Mouse (Mus musculus) lung, postnatal 0 days (tissue): ENCODE data around the gene Ift140. TPM values are rescaled to one million over a fixed set of nuclear protein-coding genes. Genes with fewer than 3 reads are reported as not detected.

Source experiments
- ATAC-seq: fragments of 200-750 bp; cut with Nextera tagmentation; 2 replicates; pipeline ENCODE4 v1.8.0; 2017; ENCODE audit warnings: moderate library complexity
- DNase-seq: peaks from one replicate; pipeline ENCODE4 v3.0.0-alpha.2; 2016; ENCODE audit warnings: low spot score
- H3K27ac ChIP-seq: fragments of 300-500 bp; sonication (generic); 2 replicates; pipeline ENCODE4 v1.5.1; 2014; ENCODE audit warnings: antibody characterized with exemption, mild to moderate bottlenecking, low read length, mixed read lengths
- H3K27me3 ChIP-seq: fragments of 300-500 bp; sonication (generic); replicated peaks from 2 replicates; pipeline ENCODE4 v1.6.1; 2014; ENCODE audit warnings: low read length, mixed read lengths; ENCODE audit not compliant: insufficient read depth
- H3K36me3 ChIP-seq: fragments of 300-500 bp; sonication (generic); 2 replicates; pipeline ENCODE4 v1.6.1; 2014; ENCODE audit warnings: low read length, mixed read lengths; ENCODE audit not compliant: insufficient read depth
- H3K4me1 ChIP-seq: fragments of 300-500 bp; sonication (generic); 2 replicates; pipeline ENCODE4 v1.6.1; 2014; ENCODE audit warnings: antibody characterized with exemption, low read depth, low read length, mixed read lengths; ENCODE audit not compliant: insufficient read depth
- H3K4me2 ChIP-seq: fragments of 300-500 bp; sonication (generic); replicated peaks from 2 replicates; pipeline ENCODE4 v1.6.1; 2014; ENCODE audit warnings: low read depth, mild to moderate bottlenecking, low read length, moderate library complexity, mixed read lengths
- H3K4me3 ChIP-seq: fragments of 300-500 bp; sonication (generic); 2 replicates; pipeline ENCODE4 v1.5.1; 2014; ENCODE audit warnings: low read depth, low read length
- H3K9ac ChIP-seq: fragments of 300-500 bp; sonication (generic); replicated peaks from 2 replicates; pipeline ENCODE4 v1.6.1; 2014; ENCODE audit warnings: low read depth, mild to moderate bottlenecking
- H3K9me3 ChIP-seq: fragments of 300-500 bp; sonication (generic); 2 replicates; pipeline ENCODE4 v1.6.1; 2016; ENCODE audit warnings: low read length, mixed read lengths
- CTCF ChIP-seq: IDR thresholded peaks from 2 replicates; pipeline ENCODE4 v1.5.1; 2016; ENCODE audit warnings: antibody characterized with exemption, mild to moderate bottlenecking
- EP300 ChIP-seq: IDR thresholded peaks from 2 replicates; pipeline ENCODE4 v1.6.1; 2016; ENCODE audit warnings: antibody characterized with exemption, mild to moderate bottlenecking, control low read depth
- WGBS: fragments of 180-500 bp; shearing (Covaris S2); extraction: QIAGEN DNeasy Blood & Tissue Kit; methylation state at CpG from one replicate; pipeline ENCODE4 v1.1.7; 2014; 5-methylcytosine and 5-hydroxymethylcytosine counted together
- polyA plus RNA-seq: library from polyadenylated mRNA; unstranded; fragments of >200 nt; fragmentation: Nextera tagmentation; extraction: Ambion mirVana; gene quantifications from 2 replicates; pipeline ENCODE4 v1.2.1, GENCODE M21; 2015

Gene Ift140
- polyA plus RNA-seq, 1 experiment from 2014 or later = 6.8 TPM

DNA sequence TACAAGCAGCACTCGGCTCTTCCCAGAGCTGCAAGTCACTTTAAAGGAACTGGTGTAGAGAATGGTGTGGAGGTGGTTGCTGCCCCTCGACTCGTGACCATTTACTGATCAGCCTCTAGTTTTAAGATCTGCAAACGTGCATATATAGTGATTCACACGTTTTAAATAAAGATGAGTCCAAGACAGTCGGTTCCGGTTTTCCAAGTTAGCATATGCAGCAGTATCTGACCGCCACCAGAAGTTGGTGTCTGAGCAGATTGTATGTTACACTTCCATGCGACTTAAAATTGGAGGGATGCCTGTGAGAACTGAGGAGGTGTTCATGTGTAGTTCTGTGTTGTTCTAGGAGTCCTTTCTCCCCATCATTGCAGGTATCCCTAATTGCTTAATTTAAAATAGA lies 37.4 kb downstream of the Ift140 start:
- WGBS = 79% methylated on average over 9 of the region's 9 CpGs
- Histone ChIP-seq H3K4me3 (no peak overlapping the region), H3K27me3 (no peaks in the 10 kb centered on the region), H3K27ac (no peak overlapping the region), H3K4me1 (no peaks in the 10 kb centered on the region), H3K36me3 (peaks cover 22% of the 10 kb centered on the region), H3K9me3 (no peaks in the 10 kb centered on the region), H3K9ac (no peak overlapping the region), H3K4me2 (no peak overlapping the region)
- no peak for DNase-seq
- no peak for ATAC-seq
- TF ChIP-seq CTCF (no peak), EP300 (no peak)

DNA sequence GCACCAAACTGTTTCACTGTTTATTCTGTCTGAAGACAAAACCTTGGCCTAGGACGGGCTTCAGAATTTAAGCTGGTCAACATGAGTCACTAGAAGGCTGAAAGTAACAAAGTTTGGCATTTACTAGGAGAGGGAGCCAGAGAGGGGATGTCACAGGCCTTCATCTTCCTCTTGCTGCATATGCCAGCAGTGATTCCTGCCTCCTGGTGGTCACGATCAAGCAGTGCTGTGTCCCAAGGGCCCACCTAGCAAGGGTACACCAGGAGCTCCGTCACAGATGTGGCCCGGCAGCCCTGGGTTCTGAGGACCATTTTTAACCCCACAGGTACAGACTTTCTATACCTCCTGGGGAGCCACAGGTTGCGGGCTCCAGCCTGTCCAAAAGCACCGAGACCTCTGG lies 41.2 kb downstream of the Ift140 start:
- no peak for ATAC-seq
- no peak overlapping the region for H3K27ac ChIP-seq
- no peak overlapping the region for H3K9ac ChIP-seq
- no peaks in the 10 kb centered on the region for H3K9me3 ChIP-seq
- 85% methylated on average over 6 of the region's 6 CpGs for WGBS
- DNase-seq = no peak
- H3K4me2 ChIP-seq = no peak overlapping the region
- H3K4me3 ChIP-seq = no peak overlapping the region
- TF ChIP-seq CTCF (peak; percentile 46), EP300 (no peak)
- peaks cover 44% of the 10 kb centered on the region for H3K36me3 ChIP-seq
- no peaks in the 10 kb centered on the region for H3K4me1 ChIP-seq
- H3K27me3 ChIP-seq = no peaks in the 10 kb centered on the region

DNA sequence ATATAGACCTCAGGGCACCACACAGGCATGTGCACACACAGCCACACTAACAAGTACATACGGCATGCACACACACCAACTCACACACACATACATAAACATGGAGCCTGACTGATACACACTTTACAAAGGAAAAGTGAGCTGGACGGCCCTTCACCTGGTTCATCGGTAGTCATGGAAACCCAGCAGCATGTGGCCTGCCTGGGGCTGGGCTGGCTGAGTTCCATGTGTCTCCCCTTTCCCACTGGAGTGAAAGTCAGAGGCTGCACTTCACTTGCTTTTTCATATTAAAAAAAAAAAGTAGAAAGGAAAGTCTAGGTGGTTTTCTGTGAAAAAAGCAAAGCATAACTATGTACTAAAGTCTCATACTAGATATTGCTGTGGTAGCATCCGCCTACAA lies 47.4 kb downstream of the Ift140 start:
- no peak for ATAC-seq
- Histone ChIP-seq H3K4me2 (no peak overlapping the region), H3K9ac (no peak overlapping the region), H3K27ac (no peak overlapping the region), H3K4me3 (no peak overlapping the region), H3K4me1 (peaks cover 13% of the 10 kb centered on the region; the same call in 1 of the 2 replicates), H3K27me3 (no peaks in the 10 kb centered on the region), H3K9me3 (no peaks in the 10 kb centered on the region), H3K36me3 (peaks cover 48% of the 10 kb centered on the region)
- DNase-seq = no peak
- WGBS = 79% methylated on average over 4 of the region's 4 CpGs
- TF ChIP-seq EP300 (no peak), CTCF (no peak)

DNA sequence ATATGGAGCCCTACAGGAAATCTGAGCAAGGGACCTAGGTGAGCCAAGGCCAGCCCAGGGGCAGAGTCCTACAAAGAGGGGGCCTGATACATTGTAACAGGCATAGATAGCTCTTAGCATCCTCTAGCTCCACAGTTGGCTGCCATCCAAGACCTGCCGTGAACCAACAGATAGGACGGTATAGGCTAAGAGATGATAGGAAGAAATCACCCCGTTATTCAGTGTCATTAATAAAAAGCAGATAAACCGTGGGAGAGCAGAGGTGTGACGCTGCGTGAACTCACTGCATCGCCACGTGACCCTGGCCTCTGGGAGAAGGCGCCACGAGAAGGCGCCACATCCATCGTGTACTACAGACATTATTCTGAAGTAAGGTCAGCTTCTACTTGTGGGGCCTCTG lies 48.0 kb downstream of the Ift140 start:
- WGBS = 55% methylated on average over 12 of the region's 12 CpGs
- peak; percentile 3; the same call in 1 of the 2 replicates for ATAC-seq

DNA sequence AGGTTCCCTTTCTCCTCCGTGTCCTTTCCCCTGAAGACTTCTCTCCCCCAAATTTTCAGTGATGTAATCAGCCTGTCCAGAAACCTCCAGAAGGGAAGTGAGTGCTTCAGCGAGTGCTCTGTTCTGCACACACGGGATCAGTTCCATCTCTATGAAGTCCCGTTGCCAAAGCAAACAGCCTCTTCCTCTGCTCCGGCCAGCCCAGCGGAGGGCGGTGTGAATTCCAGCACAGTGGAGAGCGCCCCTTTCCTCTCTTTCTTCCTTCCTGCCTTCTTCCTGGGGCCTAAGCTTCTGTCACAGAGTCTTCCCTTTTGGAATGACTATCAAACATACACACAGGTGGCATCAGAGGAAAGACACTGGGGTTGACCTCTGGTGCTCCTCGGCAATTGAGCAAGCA lies 48.5 kb downstream of the Ift140 start:
- H3K9ac ChIP-seq = no peak overlapping the region
- no peak overlapping the region for H3K4me2 ChIP-seq
- no peaks in the 10 kb centered on the region for H3K9me3 ChIP-seq
- no peaks in the 10 kb centered on the region for H3K27me3 ChIP-seq
- peaks cover 37% of the 10 kb centered on the region for H3K36me3 ChIP-seq
- H3K27ac ChIP-seq = peak overlapping the region; percentile 20; the same call in 1 of the 2 replicates
- H3K4me1 ChIP-seq = peaks cover 15% of the 10 kb centered on the region; the same call in 1 of the 2 replicates
- TF ChIP-seq EP300 (peak; percentile 75), CTCF (peak; percentile 41)
- no peak overlapping the region for H3K4me3 ChIP-seq
- peak; percentile 74 for DNase-seq
- peak; percentile 81 for ATAC-seq
- 22% methylated on average over 9 of the region's 9 CpGs for WGBS

More for the DNA sequence above, 48.0 kb downstream of the Ift140 start:
- peak overlapping the region; percentile 20; the same call in 1 of the 2 replicates for H3K27ac ChIP-seq
- H3K27me3 ChIP-seq = no peaks in the 10 kb centered on the region
- no peak overlapping the region for H3K4me2 ChIP-seq
- peaks cover 15% of the 10 kb centered on the region; the same call in 1 of the 2 replicates for H3K4me1 ChIP-seq
- H3K36me3 ChIP-seq = peaks cover 42% of the 10 kb centered on the region
- no peak overlapping the region for H3K9ac ChIP-seq
- TF ChIP-seq CTCF (peak; percentile 4; the same call in 1 of the 2 replicates), EP300 (no peak)
- no peaks in the 10 kb centered on the region for H3K9me3 ChIP-seq
- no peak overlapping the region for H3K4me3 ChIP-seq
- DNase-seq = no peak

DNA sequence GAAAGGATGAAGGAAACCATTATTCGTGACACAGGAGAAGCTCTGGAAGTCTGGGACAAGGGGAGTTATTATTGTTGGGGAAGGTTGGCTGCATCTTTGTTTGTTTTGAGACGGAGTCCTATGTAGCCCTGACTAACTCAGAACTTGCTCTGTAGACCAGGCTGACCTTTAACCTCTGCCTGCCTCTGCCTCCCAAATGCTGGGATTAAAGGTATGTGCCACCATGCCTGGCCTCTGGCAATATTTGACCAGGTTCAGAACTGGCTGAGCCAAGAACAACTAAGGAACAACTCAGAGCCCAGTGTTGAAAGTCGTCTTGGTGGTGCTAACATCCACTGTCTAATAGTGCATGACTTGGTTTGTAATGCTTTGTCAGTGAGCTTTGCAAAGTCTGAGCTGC lies 49.3 kb downstream of the Ift140 start:
- Histone ChIP-seq H3K4me1 (peaks cover 15% of the 10 kb centered on the region; the same call in 1 of the 2 replicates), H3K9ac (no peak overlapping the region), H3K4me3 (no peak overlapping the region), H3K9me3 (no peaks in the 10 kb centered on the region), H3K27ac (0 out of 2 replicates have a peak overlapping the region, but pooled peaks have one; percentile 20), H3K27me3 (no peaks in the 10 kb centered on the region), H3K4me2 (no peak overlapping the region), H3K36me3 (peaks cover 33% of the 10 kb centered on the region; the same call in 1 of the 2 replicates)
- TF ChIP-seq CTCF = no peak
- TF ChIP-seq EP300 = no peak
- no peak for DNase-seq
- no peak for ATAC-seq
- WGBS = 78% methylated on average over 3 of the region's 3 CpGs

DNA sequence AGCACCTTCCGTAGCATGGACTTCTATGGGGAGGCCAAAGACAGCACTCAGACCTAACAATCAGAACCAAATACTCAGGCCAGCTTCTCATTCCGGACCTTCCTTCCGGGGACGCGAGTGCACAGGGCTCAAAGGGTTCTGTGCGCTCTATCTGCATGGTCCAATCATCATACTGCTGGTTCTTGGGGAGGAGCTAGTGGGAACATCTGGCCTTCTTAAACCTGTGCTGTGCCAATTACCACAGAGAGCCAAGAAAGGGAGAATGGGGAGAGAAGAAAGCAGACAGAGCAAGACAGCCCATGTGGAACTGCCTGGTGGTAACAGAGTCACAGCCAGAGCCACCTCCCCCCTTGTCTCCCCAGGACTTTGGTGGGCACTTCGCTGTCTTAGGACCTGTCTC lies 50.7 kb downstream of the Ift140 start:
- TF ChIP-seq EP300 (no peak), CTCF (no peak)
- DNase-seq = no peak

More for the DNA sequence above, 50.7 kb downstream of the Ift140 start:
- 90% methylated on average over 7 of the region's 7 CpGs for WGBS
- Histone ChIP-seq H3K4me1 (peaks cover 15% of the 10 kb centered on the region; the same call in 1 of the 2 replicates), H3K4me3 (no peak overlapping the region), H3K9me3 (no peaks in the 10 kb centered on the region), H3K27me3 (no peaks in the 10 kb centered on the region), H3K27ac (peak overlapping the region; percentile 72), H3K4me2 (no peak overlapping the region), H3K9ac (no peak overlapping the region), H3K36me3 (peaks cover 27% of the 10 kb centered on the region; the same call in 1 of the 2 replicates)
- no peak for ATAC-seq
